Mouse (Mus musculus) T-helper 1 cell (primary cell): ENCODE data around the gene Ep400.

Experiments used
- in situ Hi-C: fragments of 300-600 bp; cut with MboI, MseI; formaldehyde crosslinking; loops from one replicate; pipeline ENCODE4 v1.15.1; 2025; ENCODE audit warnings: high pct_unique_total_duplicates

Ep400 gene

GRCm38 (mm10) chr5:110665486-110666121 is 104.9 kb downstream of the Ep400 start:
- in situ Hi-C loops = no loop called here

- in situ Hi-C loops = no loop called here
Observed at GRCm38 (mm10) chr5:110664750-110665269, 105.7 kb downstream of the Ep400 start.

- in situ Hi-C loops = no loop called here
Observed at GRCm38 (mm10) chr5:110664041-110664440, 106.5 kb downstream of the Ep400 start.

GRCm38 (mm10) chr5:110659682-110660081 is 110.8 kb downstream of the Ep400 start:
- in situ Hi-C loops = no loop called here

GRCm38 (mm10) chr5:110653686-110654085 is 116.8 kb downstream of the Ep400 start:
- in situ Hi-C loops = no loop called here

- in situ Hi-C loops = no loop called here
Observed at GRCm38 (mm10) chr5:110652719-110653648, 117.5 kb downstream of the Ep400 start, which contains the start of the genes Noc4l and Ddx51. Noc4l (minus strand) TSS chr5:110653417. Ddx51 (plus strand) TSS chr5:110653451.

- in situ Hi-C loops = no loop called here
Observed at GRCm38 (mm10) chr5:110646377-110646776, 124.1 kb downstream of the Ep400 start.

GRCm38 (mm10) chr5:110639459-110639858 is 131.1 kb downstream of the Ep400 start:
- in situ Hi-C loops = loop anchor here (5.0 kb wide), 1 partner anchor 282 kb away; no protein-coding TSS in a partner anchor

GRCm38 (mm10) chr5:110638306-110639074 is 132.0 kb downstream of the Ep400 start:
- in situ Hi-C loops = loop anchor here (5.0 kb wide), 1 partner anchor 281 kb away; no protein-coding TSS in a partner anchor

GRCm38 (mm10) chr5:110635951-110636707 is 134.4 kb downstream of the Ep400 start:
- in situ Hi-C loops = loop anchor here (5.0 kb wide), 1 partner anchor 279 kb away; no protein-coding TSS in a partner anchor

- in situ Hi-C loops = loop anchor here (5.0 kb wide), 1 partner anchor 127 kb away; no protein-coding TSS in a partner anchor
Observed at GRCm38 (mm10) chr5:110629525-110630120, 140.9 kb downstream of the Ep400 start.

GRCm38 (mm10) chr5:110628156-110628555 is 142.4 kb downstream of the Ep400 start:
- in situ Hi-C loops = loop anchor here (5.0 kb wide), 1 partner anchor 126 kb away; no protein-coding TSS in a partner anchor

- in situ Hi-C loops = loop anchor here (5.0 kb wide), 1 partner anchor 125 kb away; no protein-coding TSS in a partner anchor
Observed at GRCm38 (mm10) chr5:110627351-110627750, 143.2 kb downstream of the Ep400 start.

GRCm38 (mm10) chr5:110624319-110624718 is 146.2 kb downstream of the Ep400 start:
- in situ Hi-C loops = no loop called here

GRCm38 (mm10) chr5:110619226-110619625 is 151.3 kb downstream of the Ep400 start:
- in situ Hi-C loops = no loop called here
